Mouse (Mus musculus) heart, postnatal 0 days (tissue): ENCODE results near the gene Macrod1.

ENCODE experiments used
- CTCF ChIP-seq: IDR thresholded peaks from 2 replicates; pipeline ENCODE4 v1.5.1; 2016; ENCODE audit warnings: antibody characterized with exemption, control low read depth, low read depth
- EP300 ChIP-seq: IDR thresholded peaks from 2 replicates; pipeline ENCODE4 v1.6.1; 2016; ENCODE audit warnings: antibody characterized with exemption, low read depth

DNA sequence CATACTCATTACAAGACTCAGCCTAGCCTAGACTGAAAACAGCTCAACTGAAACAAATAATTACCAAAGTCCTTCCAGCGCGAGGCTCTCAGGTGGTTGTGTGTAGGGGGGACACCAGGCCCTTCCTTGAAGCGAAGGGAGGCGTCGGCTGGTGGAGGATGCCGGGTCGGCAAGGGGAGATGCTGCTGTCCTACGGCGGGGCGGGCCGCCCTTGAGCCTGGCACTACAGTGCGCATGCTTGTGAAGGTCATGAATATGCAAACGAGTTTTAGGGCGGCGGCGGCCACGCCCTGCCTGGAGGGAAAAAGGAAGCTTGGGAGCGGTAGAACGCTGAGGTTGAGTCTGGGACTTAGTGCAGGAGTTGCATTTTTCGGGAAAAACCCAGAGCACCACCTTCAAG lies 87.2 kb downstream of the Macrod1 start:
- TF ChIP-seq CTCF = no peak
- TF ChIP-seq EP300 = no peak
